Mouse (Mus musculus): ENCODE results near the gene Rbfox1. TPM values are rescaled to one million over a fixed set of nuclear protein-coding genes. Genes with fewer than 3 reads are reported as not detected.

Rbfox1 gene
- polyA plus RNA-seq, 1 experiment from 2014 or later: 276 TPM

DNA sequence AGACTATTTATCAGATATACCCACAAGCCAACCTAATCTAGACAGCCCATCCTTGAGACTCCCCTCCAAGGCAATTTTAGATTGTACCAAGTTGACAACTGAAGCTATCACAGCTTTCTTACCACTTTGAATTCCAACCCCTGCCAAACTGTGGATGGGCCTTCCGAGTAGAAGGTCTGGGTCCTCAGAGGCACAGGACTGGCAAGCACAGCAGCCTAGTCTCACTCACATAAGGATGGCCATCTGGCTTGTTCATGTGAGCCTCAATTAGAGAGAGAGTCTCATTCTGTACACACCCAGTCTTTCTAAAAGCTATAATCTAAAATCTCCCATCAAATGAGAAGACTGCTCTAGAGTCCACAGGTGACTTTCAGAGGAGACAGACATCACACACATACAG is 1173.4 kb downstream of the Rbfox1 start:
- no peaks in the 10 kb centered on the region for H3K36me3 ChIP-seq (ENCODE audit: control insufficient read depth, insufficient read depth, low read length)
- H3K4me3 ChIP-seq (ENCODE audit: low read length): no peak overlapping the region
- no peak overlapping the region for H3K9ac ChIP-seq (ENCODE audit: low read depth, low read length)
- no peak overlapping the region for H3K4me2 ChIP-seq (ENCODE audit: low read length)
- no peaks in the 10 kb centered on the region for H3K27me3 ChIP-seq (replicated peaks; ENCODE audit: control insufficient read depth, insufficient read depth, low read length)
- H3K27ac ChIP-seq (ENCODE audit: low read depth, low read length): no peak overlapping the region; the same call in 1 of the 2 replicates
- no peaks in the 10 kb centered on the region for H3K9me3 ChIP-seq (ENCODE audit: control insufficient read depth, low read length)
- no peaks in the 10 kb centered on the region for H3K4me1 ChIP-seq (ENCODE audit: control insufficient read depth, insufficient read depth, low read depth, low read length)
- no peak for ATAC-seq
- 76% methylated on average over 1 of the region's 1 CpGs for WGBS

DNA sequence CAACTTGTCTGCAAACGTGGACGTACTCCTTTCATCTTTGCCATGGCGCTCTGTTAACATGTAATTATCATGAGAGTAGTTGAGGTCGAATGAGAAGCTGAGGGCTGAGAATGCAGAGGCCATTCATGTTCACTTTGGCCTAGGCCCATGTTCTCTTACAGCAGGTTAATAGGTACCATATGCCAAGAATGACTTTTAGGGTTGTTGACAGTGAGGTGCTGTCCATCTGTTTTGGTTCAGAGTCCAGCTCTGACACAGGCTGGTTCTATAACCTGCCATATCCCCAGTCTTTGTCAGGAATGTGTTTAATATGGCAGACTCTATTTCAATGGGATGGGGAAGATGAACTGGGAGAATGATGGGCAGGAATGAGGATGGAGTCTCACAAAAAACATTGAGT is 1174.4 kb downstream of the Rbfox1 start:
- Histone ChIP-seq H3K27me3 (replicated peaks; ENCODE audit: control insufficient read depth, insufficient read depth, low read length) (no peaks in the 10 kb centered on the region), H3K4me3 (ENCODE audit: low read length) (no peak overlapping the region), H3K4me2 (ENCODE audit: low read length) (no peak overlapping the region), H3K27ac (ENCODE audit: low read depth, low read length) (no peak overlapping the region), H3K9ac (ENCODE audit: low read depth, low read length) (no peak overlapping the region), H3K4me1 (ENCODE audit: control insufficient read depth, insufficient read depth, low read depth, low read length) (no peaks in the 10 kb centered on the region), H3K9me3 (ENCODE audit: control insufficient read depth, low read length) (no peaks in the 10 kb centered on the region), H3K36me3 (ENCODE audit: control insufficient read depth, insufficient read depth, low read length) (no peaks in the 10 kb centered on the region)
- 81% methylated on average over 4 of the region's 4 CpGs for WGBS
- ATAC-seq: no peak

DNA sequence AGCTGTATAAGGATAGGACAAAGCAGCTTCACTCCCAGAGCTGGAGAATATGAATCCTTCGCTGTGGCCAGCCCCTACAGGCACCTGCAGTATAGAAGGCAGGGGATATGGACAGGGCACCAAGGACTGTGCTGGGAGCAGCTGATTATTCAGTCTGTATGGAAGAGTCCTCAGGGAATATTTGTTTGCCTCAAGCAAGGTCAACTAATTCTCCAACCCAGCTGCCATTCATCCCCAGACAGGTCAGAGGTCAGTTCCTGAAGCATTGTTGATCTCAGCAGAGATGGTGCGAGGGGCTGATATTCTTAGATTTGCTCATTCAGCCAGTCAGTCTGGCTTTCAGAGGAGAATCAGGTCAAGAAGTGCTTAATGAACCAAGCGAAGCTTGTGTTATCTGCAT is 1175.7 kb downstream of the Rbfox1 start:
- Histone ChIP-seq H3K27ac (ENCODE audit: low read depth, low read length) (no peak overlapping the region), H3K9ac (ENCODE audit: low read depth, low read length) (no peak overlapping the region), H3K9me3 (ENCODE audit: control insufficient read depth, low read length) (no peaks in the 10 kb centered on the region), H3K4me1 (ENCODE audit: control insufficient read depth, insufficient read depth, low read depth, low read length) (no peaks in the 10 kb centered on the region), H3K4me2 (ENCODE audit: low read length) (no peak overlapping the region), H3K36me3 (ENCODE audit: control insufficient read depth, insufficient read depth, low read length) (no peaks in the 10 kb centered on the region), H3K27me3 (replicated peaks; ENCODE audit: control insufficient read depth, insufficient read depth, low read length) (no peaks in the 10 kb centered on the region), H3K4me3 (ENCODE audit: low read length) (no peak overlapping the region)
- WGBS: 38% methylated on average over 3 of the region's 3 CpGs
- ATAC-seq: no peak

DNA sequence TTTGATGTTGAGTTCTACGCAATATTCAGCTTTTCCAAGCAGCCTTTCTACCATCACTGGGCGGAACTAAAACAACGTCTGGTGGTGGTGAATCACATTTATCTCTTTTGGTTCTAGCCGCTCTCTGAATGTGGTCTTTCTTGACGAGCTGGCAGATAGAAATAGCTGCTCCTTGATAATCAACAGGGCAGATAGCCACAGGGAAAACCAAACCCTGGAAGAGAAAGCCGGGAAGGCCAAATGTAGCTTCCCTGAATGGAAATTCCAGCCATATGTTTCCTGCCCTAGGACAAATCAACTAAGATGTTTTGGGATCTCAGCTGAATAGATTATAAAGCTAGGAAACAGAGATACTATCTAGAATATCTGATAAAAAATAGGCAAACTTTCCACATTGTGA is 1177.4 kb downstream of the Rbfox1 start:
- Histone ChIP-seq H3K4me3 (ENCODE audit: low read length) (no peak overlapping the region), H3K4me2 (ENCODE audit: low read length) (no peak overlapping the region), H3K27ac (ENCODE audit: low read depth, low read length) (no peak overlapping the region), H3K9me3 (ENCODE audit: control insufficient read depth, low read length) (no peaks in the 10 kb centered on the region), H3K4me1 (ENCODE audit: control insufficient read depth, insufficient read depth, low read depth, low read length) (no peaks in the 10 kb centered on the region), H3K36me3 (ENCODE audit: control insufficient read depth, insufficient read depth, low read length) (no peaks in the 10 kb centered on the region), H3K27me3 (replicated peaks; ENCODE audit: control insufficient read depth, insufficient read depth, low read length) (no peaks in the 10 kb centered on the region), H3K9ac (ENCODE audit: low read depth, low read length) (no peak overlapping the region)
- ATAC-seq: no peak
- WGBS: 89% methylated on average over 6 of the region's 6 CpGs

DNA sequence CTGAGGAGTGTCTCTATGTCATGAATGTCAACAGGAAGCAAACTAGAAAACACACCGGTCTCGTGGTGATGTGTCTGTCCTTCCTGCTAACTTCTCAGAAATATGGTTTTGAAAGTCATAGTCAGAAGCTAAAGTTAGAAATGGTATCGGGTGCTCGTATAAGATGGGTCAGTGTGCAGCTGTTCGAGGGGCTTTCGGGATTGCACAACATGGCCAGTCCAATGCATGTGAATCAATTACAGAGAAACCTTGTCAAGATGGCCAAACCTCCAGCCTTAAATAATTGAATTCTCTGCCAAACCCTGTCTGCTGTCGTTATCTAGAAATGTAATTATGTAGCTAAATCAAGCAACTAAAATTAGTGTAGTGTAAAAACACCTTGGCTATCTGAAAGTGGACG is 1182.0 kb downstream of the Rbfox1 start:
- Histone ChIP-seq H3K4me1 (ENCODE audit: control insufficient read depth, insufficient read depth, low read depth, low read length) (no peaks in the 10 kb centered on the region; the same call in 1 of the 2 replicates), H3K9me3 (ENCODE audit: control insufficient read depth, low read length) (no peaks in the 10 kb centered on the region), H3K27ac (ENCODE audit: low read depth, low read length) (no peak overlapping the region), H3K36me3 (ENCODE audit: control insufficient read depth, insufficient read depth, low read length) (no peaks in the 10 kb centered on the region), H3K4me3 (ENCODE audit: low read length) (no peak overlapping the region), H3K27me3 (replicated peaks; ENCODE audit: control insufficient read depth, insufficient read depth, low read length) (no peaks in the 10 kb centered on the region), H3K4me2 (ENCODE audit: low read length) (no peak overlapping the region), H3K9ac (ENCODE audit: low read depth, low read length) (no peak overlapping the region)
- no peak for ATAC-seq
- 80% methylated on average over 8 of the region's 8 CpGs for WGBS

- ATAC-seq: no peak; the same call in 1 of the 2 replicates
- WGBS: 55% methylated on average over 8 of the region's 8 CpGs
- H3K27ac ChIP-seq (ENCODE audit: low read depth, low read length): no peak overlapping the region
Observed at GRCm38 (mm10) chr16:7069599-7069998, 1184.4 kb downstream of the Rbfox1 start.

DNA sequence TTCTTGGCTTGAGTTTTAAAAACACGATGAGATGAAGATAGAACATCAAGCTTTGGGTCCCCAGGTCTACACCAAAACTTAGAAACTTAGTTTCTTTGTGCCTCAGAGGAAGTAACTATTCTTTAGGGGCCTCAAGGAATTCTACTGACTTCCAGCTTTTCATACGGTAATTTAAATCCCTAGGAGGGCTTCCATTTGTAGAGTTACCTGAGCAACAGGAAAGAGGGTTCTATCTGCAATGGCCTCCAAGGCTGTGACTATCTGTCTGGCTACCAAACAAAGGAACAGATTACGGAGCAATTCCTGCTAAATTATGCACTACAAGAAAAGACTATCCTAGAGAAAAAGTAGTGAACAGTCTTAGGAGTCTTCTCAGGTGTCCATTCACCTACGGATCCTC is 1189.6 kb downstream of the Rbfox1 start:
- H3K4me3 ChIP-seq (ENCODE audit: low read length): no peak overlapping the region
- no peaks in the 10 kb centered on the region for H3K27me3 ChIP-seq (replicated peaks; ENCODE audit: control insufficient read depth, insufficient read depth, low read length)
- ATAC-seq: no peak
- no peak overlapping the region for H3K4me2 ChIP-seq (ENCODE audit: low read length)
- no peaks in the 10 kb centered on the region; the same call in 1 of the 2 replicates for H3K4me1 ChIP-seq (ENCODE audit: control insufficient read depth, insufficient read depth, low read depth, low read length)
- no peaks in the 10 kb centered on the region for H3K9me3 ChIP-seq (ENCODE audit: control insufficient read depth, low read length)
- WGBS: 78% methylated on average over 4 of the region's 4 CpGs
- no peaks in the 10 kb centered on the region for H3K36me3 ChIP-seq (ENCODE audit: control insufficient read depth, insufficient read depth, low read length)
- no peak overlapping the region for H3K27ac ChIP-seq (ENCODE audit: low read depth, low read length)
- H3K9ac ChIP-seq (ENCODE audit: low read depth, low read length): no peak overlapping the region

More at GRCm38 (mm10) chr16:7069599-7069998, 1184.4 kb downstream of the Rbfox1 start:
- Histone ChIP-seq H3K27me3 (replicated peaks; ENCODE audit: control insufficient read depth, insufficient read depth, low read length) (no peaks in the 10 kb centered on the region), H3K36me3 (ENCODE audit: control insufficient read depth, insufficient read depth, low read length) (no peaks in the 10 kb centered on the region), H3K9ac (ENCODE audit: low read depth, low read length) (no peak overlapping the region), H3K4me2 (ENCODE audit: low read length) (no peak overlapping the region), H3K4me3 (ENCODE audit: low read length) (no peak overlapping the region), H3K4me1 (ENCODE audit: control insufficient read depth, insufficient read depth, low read depth, low read length) (no peaks in the 10 kb centered on the region; the same call in 1 of the 2 replicates), H3K9me3 (ENCODE audit: control insufficient read depth, low read length) (no peaks in the 10 kb centered on the region)

GRCm38 (mm10) chr16:7075749-7076148 is 1190.6 kb downstream of the Rbfox1 start:
- H3K4me3 ChIP-seq (ENCODE audit: low read length): no peak overlapping the region
- H3K4me1 ChIP-seq (ENCODE audit: control insufficient read depth, insufficient read depth, low read depth, low read length): no peaks in the 10 kb centered on the region
- H3K36me3 ChIP-seq (ENCODE audit: control insufficient read depth, insufficient read depth, low read length): no peaks in the 10 kb centered on the region
- no peak overlapping the region for H3K9ac ChIP-seq (ENCODE audit: low read depth, low read length)
- ATAC-seq: no peak
- no peaks in the 10 kb centered on the region for H3K27me3 ChIP-seq (replicated peaks; ENCODE audit: control insufficient read depth, insufficient read depth, low read length)
- WGBS: 83% methylated on average over 6 of the region's 6 CpGs
- H3K27ac ChIP-seq (ENCODE audit: low read depth, low read length): no peak overlapping the region
- no peaks in the 10 kb centered on the region for H3K9me3 ChIP-seq (ENCODE audit: control insufficient read depth, low read length)
- H3K4me2 ChIP-seq (ENCODE audit: low read length): no peak overlapping the region

GRCm38 (mm10) chr16:7076305-7076704 is 1191.2 kb downstream of the Rbfox1 start:
- WGBS: 100% methylated on average over 1 of the region's 1 CpGs
- no peak for ATAC-seq
- Histone ChIP-seq H3K4me2 (ENCODE audit: low read length) (no peak overlapping the region), H3K36me3 (ENCODE audit: control insufficient read depth, insufficient read depth, low read length) (no peaks in the 10 kb centered on the region), H3K4me1 (ENCODE audit: control insufficient read depth, insufficient read depth, low read depth, low read length) (no peaks in the 10 kb centered on the region; the same call in none of the 2 replicates), H3K27ac (ENCODE audit: low read depth, low read length) (no peak overlapping the region), H3K27me3 (replicated peaks; ENCODE audit: control insufficient read depth, insufficient read depth, low read length) (no peaks in the 10 kb centered on the region), H3K4me3 (ENCODE audit: low read length) (no peak overlapping the region), H3K9ac (ENCODE audit: low read depth, low read length) (no peak overlapping the region), H3K9me3 (ENCODE audit: control insufficient read depth, low read length) (no peaks in the 10 kb centered on the region)

DNA sequence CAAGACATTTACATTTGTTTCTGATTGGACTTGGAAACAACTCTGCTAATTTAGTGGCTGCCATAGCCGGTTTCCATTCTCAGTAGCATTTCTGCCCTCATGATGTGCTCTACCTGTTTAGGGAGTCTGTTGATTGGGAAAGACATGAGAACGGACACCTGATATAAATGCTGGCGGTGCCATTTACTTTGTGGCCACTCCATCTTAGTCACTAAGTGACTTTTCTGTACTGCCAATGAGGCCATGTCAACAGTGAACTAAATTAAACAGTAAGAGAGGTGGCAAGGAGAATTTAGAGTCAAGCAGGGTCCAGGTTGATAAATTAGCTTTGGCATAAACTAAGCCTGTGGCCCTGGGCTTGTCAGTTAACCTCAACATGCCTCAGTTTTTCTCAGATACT is 1191.6 kb downstream of the Rbfox1 start:
- 85% methylated on average over 3 of the region's 3 CpGs for WGBS

More for the DNA sequence above, 1191.6 kb downstream of the Rbfox1 start:
- H3K9me3 ChIP-seq (ENCODE audit: control insufficient read depth, low read length): no peaks in the 10 kb centered on the region
- H3K36me3 ChIP-seq (ENCODE audit: control insufficient read depth, insufficient read depth, low read length): no peaks in the 10 kb centered on the region
- H3K27ac ChIP-seq (ENCODE audit: low read depth, low read length): no peak overlapping the region
- no peak overlapping the region for H3K4me3 ChIP-seq (ENCODE audit: low read length)
- H3K9ac ChIP-seq (ENCODE audit: low read depth, low read length): no peak overlapping the region
- H3K4me2 ChIP-seq (ENCODE audit: low read length): no peak overlapping the region
- ATAC-seq: no peak
- H3K27me3 ChIP-seq (replicated peaks; ENCODE audit: control insufficient read depth, insufficient read depth, low read length): no peaks in the 10 kb centered on the region
- H3K4me1 ChIP-seq (ENCODE audit: control insufficient read depth, insufficient read depth, low read depth, low read length): no peaks in the 10 kb centered on the region; the same call in none of the 2 replicates

Measured in hindbrain, embryonic 16.5 days (tissue).